Mouse (Mus musculus) embryo, embryonic 11.5 days (tissue): ENCODE data around the gene Zmat3.

Source experiments
- DNase-seq: peaks from one replicate; pipeline ENCODE4 v3.0.0-alpha.2; 2012; ENCODE audit warnings: low read depth, low spot score

The Zmat3 gene

DNA sequence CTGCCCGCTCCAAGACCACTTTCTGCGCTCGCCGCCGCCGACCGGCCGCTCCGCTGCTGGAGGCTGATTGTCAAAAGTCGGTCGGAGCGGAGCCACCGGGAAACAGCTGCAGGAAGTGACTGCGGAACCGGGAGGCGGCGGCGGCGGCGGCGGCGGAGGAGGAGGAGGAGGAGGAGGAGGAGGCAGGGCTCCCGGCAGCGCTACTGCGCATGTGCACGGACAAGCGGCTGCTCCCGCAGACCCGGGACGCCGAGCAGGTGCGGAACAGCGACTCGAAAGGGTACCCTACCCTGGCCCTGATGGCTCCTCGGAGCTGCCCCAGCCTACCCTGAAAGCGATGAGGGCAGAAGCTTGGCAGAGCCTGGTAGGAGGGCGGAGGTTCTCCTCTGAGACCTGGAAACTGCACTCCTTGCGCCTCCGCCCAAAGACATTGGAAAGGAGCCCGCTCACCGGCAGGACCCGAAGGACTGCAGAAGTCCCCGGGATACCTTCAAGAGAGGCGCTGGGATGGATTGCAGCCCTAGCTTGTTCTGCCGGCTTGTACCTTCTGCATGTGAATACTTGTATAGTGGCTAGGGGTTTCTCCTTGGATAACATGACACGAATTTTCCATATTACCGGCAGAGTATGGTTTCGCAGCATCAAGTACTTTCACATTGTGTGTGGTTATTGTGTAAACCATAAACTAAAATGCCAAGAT is at the start of gene Zmat3:
TSS of gene Zmat3 (minus strand) at position 469 of the 700 bp plus-strand sequence.
- peak; percentile 57 for DNase-seq

DNA sequence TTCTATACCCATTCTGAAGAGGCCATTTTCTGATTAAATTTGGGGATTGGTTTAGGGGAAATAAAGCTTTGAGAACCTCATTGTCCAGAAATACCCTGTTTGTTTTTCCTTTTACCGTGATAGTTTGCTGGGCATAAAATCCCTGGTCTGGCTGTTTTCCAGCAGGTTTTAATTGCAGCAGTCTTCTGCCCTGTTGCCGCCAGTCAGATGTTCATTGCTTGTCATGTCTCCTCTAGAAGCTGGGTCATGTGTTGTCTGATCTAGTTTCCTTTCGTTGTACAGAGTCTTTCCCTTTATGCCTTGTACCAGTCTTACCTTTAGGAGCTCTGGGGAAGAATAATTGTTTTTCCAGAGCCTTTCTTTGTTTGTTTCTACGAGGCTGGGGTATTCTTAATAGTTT is 48.6 kb upstream of the Zmat3 start:
- no peak for DNase-seq

DNA sequence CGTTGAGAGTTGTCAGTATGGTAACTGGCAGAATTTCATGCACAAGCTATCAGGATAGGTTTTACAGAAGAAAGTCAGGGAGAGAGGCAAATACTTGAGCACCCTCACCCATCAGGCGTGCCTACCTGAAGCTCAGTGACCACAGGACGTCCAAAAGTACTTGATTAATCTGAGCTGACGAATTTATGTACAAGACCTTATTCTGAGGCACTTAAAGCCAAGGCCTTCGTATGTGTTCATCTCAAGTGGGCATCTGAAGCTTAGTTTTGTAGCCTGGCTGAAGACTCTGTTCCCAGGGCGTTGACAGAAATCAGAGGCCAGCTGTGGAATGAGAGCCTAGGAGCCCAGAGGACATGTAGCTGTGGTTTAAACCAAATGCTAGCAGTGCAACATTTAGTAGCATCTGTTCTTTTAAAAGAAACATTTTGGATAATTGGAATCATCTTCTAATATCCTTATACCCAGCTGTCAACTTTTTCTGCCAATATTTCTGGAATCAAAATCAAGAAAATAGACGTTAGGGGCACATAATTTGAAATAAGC is 46.8 kb upstream of the Zmat3 start:
- no peak for DNase-seq

DNA sequence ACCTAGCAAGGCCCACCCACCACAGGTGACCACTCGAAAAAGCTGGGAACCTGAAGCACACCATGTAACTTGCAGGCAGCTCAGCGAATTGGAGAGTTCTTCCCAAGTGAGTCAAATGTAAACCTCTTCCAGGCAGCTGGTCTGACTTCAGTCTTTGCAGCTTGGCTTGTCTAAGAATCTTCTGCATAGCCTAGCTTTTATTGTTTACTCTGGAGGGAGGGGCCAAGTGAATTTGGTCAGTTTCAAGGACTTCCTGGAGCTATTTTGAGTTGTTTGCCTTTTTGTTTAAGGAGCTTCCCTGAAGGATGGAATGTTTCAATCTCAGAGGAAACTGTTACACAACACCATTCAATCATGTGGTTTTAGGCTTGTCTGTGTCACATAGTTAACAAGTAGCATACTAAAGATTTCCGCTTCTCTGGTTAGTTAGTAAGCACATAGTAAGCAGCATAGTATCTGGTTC is 43.0 kb upstream of the Zmat3 start:
- no peak for DNase-seq

DNA sequence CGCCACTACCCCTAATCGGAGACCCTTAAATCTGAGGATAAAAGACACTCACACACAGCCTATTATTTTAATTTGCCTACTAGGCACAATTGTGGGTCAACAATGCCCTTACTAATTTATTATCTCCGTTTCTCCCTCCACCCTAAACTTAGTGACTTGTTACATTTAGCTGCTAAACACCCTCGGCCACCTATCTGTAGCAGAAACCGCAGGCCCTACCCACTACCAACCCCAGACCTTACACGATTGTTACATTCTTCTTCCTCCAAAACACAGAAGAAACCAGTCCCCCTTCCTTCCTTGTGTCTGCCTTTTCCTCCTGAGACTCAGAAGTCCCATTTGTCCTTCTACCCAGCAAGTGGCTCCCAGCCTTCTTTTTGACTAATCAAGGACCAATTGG is 41.0 kb upstream of the Zmat3 start:
- DNase-seq = no peak

DNA sequence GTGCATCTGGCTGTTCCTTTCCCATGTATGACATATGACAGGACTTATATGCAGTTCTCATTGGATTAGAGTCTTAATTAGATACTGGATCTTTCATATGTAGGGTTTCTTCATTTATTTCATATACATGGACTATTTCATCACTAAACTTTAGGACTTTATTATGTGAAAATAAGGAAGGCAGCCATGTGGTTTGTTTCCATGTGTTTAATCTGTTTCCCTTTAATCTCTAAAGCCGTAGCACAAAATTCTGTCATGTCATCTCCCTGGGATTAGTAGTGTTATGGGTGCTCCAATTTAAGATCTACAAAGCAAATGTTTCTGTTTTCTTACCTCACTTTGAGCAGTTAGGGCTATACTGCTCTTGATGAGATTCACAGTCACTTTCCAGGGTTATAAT is 39.9 kb upstream of the Zmat3 start:
- no peak for DNase-seq

DNA sequence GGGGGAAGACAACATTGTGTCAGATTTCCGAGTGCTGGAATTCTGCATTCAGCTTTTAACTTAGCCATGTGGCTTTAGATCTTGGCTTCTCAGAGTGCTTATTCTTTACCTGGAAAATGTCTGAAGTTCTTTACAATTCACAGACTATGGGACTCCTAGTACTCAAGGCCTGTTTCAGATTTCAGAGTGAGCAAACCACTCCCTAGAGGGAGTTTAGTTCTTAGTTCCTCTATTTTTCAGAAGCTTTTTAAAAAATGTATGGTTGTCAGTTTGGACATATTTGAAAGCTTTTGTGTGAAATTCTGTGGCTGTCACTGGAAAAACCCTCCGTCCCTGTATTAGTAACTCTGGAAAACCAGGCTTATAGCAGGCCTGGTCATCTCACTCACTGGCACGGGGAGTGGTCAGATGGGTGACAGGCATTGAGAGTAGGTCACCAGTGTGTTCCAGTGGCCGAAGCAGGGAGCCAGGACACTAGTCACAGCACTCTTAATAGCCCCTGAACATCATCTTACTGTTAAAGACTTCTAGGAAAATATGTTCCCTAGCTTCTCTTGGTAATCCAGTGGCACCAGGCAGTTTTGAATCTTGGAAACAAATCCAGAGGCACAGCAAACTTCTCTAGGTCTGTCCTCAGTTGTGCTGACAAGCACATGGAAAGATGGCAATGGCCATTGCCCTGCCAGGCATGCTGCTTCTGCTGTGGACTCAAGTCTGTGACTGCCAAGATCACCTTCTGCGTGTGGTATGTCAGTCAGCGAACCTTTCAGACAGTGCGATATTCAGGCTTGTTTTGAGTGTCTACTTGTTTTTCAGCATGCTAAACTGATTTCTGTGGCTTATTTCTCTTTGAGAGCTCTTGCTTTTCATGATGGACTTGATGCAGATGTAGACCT is 37.4 kb upstream of the Zmat3 start:
- no peak for DNase-seq

DNA sequence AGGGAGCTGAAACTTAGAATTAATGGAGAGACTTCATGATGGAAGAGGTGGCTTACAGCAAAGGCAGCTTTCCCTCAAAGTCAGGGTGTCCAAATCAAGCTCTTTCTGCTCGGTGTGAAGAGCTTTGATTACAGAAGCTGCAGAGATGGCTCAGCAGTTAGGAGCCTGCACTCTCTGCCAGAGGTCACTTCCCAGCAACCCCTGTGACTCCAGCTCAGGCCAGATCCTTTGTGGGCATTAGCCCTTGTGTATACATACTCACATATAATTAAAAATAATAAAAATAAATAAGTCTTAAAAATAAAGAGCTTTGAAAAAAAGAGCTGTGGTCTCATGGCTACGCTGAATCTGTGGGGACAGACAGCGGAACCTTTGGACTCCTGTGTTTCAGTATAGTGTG is 35.8 kb upstream of the Zmat3 start:
- no peak for DNase-seq

DNA sequence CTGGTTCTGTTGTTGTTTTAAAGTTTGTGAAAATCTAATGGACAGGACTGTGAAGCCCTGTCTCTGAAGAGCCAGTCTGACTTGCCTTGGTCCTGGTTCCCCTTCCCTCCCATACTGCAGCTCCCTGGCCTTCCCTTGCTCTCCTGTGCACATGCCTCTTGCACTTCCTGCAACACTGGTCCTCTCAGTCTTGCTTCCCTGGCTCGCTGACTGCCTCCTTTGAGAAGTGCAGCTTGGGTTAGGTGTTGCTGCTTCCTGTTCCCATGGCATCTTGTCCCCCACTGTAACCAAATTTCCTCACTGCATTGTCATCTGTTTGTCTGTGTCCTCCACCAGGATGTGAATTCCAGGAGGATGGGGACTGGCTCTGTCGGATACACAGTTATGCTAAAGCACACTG is 34.1 kb upstream of the Zmat3 start:
- no peak for DNase-seq

DNA sequence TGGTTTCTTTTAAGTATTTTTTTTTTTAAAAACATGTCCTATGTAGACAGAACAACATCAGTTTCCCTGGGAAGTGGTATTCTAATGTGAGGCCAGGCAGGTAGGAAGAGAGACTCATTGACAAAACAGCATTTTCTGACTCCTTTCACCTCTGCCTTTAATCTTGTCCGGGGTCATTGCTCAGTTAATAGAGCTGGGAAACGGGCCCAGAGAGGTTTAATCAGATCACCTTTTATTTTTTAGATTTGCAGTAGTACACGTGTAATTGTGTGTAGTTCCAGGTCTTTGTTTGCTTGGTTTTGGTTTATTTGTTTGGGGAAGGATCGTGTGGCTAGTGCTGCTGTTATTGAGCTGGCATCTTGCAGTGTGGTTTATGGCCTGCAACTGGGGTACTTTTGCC is 33.6 kb upstream of the Zmat3 start:
- no peak for DNase-seq

DNA sequence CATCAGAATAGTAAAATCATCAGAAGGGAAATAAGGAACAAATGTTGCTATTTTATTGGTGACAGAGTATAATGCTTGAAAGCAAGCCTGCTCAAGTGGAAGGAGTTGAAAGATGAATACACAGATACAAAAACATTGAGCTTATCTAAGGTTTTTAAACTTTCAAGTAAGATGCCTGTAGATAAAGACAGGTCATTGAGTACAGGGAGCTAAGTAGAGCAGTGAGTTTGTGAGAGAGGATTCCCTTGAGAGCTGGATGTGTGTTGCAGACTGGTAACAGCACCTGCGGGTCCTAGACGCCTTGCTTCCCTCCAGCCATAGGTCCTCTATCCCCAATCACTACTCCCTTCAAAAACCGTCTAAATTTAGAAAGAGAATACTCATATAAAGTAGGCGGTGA is 32.8 kb upstream of the Zmat3 start:
- DNase-seq = no peak

DNA sequence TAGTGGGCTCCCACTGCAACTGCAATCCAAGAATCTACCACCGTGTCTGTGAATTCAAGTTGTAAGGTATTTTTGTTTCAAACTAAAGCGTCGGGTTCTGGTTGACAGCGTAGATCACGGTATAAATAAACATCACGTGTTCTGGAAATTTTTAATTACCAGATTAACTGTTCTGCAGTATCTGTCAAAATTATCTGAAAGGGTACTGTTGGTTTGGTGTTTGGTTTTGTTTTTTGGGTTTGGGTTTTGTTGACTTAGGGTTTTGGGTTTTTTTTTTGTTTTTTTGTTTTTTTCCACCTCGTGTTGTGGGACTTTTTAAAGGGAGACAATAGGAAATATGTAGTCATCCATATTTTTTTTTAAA is 32.3 kb upstream of the Zmat3 start:
- no peak for DNase-seq

DNA sequence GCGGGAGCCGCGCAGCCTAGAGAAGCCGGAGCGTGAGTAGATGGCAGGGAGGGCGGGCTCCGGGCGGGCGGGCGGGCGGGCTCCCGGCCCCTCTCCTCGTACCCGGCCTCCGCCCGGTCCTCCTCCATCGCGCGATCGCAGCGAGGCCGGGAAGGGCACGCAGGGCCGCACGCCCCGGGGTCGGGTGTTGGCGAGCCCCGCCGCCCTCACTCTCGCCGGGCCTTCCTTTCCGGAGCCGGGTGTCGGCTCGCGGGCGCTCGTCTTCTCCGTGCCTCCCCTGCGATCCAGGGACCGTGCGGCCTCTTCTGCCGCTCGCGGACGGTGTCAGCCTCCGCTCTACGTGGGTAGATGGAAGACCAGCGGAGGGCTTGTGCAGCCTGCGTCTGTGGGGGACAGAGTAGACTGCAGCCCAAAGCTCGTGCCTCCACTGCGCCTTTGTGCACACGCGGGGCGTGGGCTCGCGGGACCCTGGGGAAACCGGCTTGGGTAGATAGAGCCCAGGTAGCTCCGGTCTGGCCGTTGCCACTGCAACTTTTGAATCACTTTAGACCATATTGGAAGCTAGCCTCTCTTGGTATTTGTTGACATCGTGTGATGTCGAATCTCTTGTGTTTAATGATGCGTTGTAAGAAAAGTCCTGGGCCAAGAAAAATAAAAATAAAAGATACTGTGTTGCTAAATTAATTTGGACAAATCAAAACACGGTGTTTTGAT is 31.8 kb upstream of the Zmat3 start, which contains the start of gene Pik3ca:
TSS of gene Pik3ca (plus strand) at position 211 of the 714 bp plus-strand sequence.
- peak; percentile 31 for DNase-seq

DNA sequence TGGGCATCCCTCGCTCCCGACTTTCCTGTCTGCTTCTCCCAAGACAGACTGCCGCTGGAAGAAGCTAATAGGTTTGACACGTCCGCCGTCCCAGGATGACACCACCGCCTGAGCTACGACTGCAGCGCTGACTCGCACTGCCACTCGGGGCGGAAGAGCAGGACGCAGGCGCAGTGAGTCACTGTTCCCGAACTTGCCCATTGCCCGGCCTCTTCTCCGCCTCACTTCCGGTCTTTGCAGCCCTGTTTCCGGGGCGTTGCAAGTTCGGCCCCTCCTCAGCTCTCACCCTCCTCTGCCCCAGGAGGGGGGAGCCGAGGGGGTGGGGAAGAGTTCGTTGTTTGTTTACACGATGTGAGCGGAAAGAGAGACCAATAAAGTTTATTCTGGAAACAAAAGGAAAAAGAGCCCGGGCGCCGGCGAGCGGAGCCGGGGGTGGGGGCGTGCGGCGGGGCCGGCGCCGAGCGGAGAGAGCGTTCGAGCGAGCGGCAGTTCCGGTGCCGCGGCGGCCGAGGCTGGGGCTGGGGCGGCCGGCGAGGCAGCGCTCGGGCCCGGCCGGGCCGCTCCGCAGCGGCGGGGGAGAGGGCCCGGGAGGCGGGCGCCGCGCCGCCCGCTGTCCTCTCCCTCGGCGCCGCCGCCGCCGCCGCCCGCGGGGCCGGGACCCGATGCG is 31.1 kb upstream of the Zmat3 start:
- DNase-seq = peak; percentile 97

DNA sequence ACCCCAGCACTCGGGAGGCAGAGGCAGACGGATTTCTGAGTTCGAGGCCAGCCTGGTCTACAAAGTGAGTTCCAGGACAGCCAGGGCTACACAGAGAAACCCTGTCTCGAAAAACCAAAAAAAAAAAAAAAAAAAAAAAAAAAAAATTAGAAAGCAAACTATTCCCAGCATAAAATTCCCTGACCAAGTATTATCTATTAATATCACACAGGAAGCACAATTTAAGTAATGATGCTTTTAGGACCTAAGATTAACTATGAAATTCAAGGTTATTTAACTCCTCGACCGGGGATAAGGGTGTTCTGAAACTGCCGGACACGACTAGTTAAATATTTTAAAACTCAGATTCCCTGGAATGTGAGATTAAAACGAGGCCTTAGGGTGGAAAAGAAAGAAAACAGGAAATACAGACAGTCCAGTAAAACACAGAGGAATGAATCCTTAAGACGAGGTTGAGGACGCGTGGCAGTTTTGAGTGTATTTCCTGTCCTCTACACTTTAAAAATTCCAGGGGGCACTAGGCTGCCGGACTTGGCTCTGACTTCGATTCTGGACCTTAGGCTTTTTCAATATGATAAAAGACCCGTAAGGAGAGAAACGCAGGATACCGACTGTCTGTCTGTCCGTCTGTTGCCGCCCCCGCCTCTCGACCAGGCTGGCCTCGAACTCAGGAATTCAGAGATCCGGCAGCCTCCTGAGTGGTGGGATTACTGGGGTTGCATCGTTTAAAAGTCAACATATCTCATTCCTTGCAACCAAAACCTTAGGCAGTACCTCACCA is 30.1 kb upstream of the Zmat3 start:
- DNase-seq = peak; percentile 5

DNA sequence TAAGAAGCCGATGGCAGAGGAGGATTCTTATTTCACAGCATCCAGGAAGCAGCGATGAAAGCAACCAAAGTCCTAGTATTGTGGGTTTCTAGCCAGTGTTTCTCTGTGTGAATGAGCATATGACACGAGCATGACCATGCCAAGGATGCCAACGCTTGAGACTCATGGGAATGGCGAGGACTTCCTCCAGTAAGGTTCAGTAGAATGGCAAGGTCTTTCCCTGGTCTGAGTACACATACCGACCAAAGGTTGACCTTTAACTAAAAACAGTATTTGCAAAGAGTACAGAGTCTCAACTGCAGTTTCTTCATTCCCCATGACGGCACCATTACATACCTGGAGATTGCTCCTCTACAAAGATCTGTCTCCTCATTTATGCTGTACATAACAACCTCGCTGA is 28.2 kb upstream of the Zmat3 start:
- DNase-seq = no peak

DNA sequence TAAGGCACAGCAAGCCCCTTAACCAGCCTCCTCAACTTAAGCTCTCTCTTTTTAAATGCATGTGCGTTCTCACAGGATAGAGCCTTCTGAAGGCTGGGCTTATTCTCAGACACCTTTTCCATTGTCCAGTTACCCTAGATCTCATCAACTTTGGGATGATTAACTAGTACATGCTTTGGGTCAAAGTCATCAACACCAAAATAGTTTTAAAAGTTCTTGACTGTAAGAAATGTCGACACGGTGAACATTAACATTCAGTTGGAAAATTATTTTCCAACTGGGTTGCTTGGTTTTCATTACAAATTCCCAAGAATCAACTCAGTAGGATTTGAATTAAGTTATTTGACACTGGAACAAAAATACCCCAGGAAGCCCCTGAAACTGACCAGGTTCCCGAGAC is 27.0 kb upstream of the Zmat3 start:
- no peak for DNase-seq

DNA sequence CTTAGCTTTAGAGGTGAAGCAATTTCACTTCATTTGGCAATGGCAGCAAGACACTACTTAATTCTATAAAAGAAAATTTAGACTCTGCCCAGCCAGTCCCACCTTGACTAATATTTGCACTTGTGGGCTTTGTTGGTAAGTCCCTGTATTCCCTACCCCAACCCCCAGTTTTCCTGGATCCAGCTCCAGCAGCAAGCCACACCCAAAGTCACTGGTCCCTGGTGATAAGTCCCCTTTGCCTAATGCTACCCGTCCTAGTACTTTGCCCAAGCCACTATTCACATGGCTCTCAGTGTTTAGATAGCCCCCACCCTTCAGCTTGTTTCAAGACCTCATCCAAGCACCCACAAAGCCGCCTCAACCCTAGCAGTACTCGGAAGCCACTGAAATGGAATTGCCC is 15.7 kb upstream of the Zmat3 start:
- no peak for DNase-seq

DNA sequence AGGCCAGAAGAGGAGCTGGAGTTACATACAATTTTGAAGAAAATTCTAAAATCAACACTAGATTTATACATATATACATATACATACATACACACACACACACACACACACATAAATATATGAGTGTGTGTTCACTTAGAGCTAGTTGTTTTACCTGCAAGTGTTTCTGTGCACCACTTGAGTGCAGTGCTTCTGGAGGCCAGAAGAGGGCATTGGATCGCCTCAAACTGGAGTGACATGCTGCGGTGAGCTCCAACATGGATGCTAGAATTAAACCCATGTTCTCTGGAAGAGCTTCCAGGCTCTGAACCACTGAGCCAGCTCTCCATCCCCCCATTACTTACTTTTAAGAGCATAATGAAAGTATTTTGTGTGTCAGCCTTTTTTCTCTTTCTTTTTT is 14.1 kb upstream of the Zmat3 start:
- no peak for DNase-seq

DNA sequence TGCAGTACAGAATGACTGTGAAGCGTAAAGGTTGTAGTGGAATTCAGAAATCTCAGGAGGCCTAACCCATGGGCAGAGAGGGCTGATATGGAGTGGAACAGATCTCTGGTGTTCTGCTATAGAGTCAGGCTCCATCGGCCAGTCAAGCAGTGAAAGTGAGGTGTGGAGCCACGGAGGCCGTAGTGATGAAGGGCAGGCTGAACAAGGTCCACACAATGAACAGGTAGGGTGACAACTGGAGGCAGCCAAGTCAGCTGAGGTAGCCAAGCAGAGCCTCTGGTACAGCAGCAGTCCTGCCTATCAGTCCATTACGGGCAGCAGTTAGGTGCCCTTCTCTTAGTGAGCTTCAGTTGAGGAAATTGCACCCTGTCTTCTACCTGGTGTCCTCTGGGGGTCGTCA is 7.4 kb upstream of the Zmat3 start:
- no peak for DNase-seq

DNA sequence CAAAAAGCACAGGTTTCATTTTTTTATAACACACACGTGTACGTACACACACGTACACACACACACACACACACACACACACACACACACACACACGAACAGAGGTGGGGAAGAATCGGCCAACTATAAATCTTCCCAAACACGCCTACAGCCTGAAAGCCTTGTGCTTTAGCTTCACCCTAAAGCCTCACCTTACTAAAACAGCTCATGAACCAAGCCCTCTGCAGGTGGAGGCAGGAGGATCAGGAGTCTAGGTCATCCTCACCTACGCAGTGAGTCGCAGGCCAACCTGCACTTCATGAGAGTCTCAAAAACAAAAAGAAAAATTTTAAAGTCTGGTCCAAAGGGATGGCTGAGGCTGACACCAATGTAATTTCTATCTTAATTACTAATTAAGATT is 6.7 kb upstream of the Zmat3 start:
- no peak for DNase-seq
